Mouse (Mus musculus): ENCODE measurements around the gene Nectin3.
"Not testable (repeated sequence)": the region's sequence is repeated elsewhere in the genome, so short reads cannot be mapped to it uniquely, and the experiment has no call there.

The Nectin3 gene

DNA sequence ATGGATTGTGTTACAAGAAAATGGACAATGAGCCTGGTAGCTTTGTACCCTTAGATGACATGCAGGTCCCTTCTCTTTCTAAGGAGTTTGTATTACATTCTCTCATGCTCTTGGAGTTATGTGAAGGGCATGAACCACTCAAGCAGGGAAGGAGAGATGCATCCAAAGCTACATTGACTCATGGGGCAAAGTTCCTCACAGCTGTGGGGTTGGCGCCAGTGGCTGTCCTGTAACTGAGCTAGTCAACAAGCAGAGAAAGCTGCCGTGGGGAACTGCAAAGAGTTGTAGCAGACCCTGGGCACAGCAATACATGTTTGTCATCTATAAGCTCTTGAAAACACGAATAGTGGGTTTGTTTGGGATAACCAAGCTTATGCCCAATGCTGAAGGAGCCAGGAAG lies 82.1 kb downstream of the Nectin3 start:
- DNase-seq (ENCODE audit: low spot score in 2 of 2), result no peak

DNA sequence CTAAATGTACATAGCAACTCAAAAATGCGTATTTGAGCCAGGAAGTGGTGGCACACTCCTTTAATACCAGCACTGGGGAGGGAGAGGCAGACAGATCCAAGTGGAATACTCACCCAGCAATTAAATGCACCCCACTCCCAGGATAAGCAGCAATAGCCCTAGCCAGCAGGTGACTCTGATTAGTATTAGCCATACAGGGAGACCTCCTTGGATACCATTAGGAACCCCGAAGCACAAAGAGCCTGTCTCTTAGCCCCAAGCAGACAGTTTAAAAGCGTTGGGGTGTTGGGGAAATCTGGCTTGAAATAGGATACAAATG lies 87.6 kb downstream of the Nectin3 start:
- no peak for DNase-seq (ENCODE audit: low spot score in 2 of 2)

DNA sequence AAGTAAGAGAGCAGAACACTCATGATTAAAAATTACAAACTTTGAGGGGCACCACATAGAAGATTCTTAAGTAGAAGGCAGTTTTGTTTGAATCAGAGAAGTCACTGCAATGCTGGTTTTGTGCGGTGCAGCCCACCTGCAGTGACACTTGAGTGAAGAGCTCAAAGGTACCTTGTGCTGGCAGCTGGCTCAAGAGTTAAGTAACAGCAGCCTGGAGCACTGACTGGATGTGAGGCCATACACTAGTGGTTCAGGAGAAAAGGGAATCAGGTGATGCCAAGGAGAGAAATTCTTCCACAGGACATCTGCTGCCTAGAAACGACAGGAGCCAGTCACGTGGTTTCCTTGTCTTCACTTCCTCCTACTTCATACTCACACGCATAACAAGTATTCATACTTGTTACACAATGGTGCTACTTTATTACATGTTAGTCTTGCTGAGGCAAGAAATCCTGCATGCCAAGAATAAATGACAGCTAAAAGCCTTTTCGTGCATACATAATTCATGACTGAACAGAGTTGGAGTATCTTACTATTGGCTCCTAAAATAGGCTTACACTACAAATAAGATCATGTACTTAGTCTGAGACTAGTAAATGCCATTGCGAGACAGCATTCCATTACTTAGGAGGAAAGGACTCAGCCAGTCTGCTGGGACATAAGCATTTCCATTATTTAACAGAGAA lies 88.1 kb downstream of the Nectin3 start:
- DNase-seq (ENCODE audit: low spot score in 2 of 2), result no peak

DNA sequence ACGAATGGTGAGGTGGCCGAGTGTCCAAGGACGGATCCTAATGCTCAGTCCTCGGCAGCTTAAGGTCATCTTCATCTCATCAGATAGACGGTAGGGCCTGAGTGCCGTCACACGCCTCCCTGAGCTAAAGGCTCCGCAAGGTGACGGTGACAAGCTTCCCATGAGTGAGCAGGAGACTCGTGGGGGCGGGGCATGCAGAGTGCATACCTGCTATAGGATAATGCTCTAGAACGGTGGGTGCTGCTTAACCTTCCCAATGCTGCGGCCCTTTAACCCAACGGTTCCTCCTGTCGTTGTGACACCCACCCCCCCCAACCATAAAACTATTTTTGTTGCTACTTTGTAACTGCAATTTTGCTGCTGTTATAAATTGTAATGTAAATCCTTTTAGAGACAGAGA lies 90.3 kb downstream of the Nectin3 start:
- DNase-seq (ENCODE audit: low spot score in 2 of 2), result no peak

DNA sequence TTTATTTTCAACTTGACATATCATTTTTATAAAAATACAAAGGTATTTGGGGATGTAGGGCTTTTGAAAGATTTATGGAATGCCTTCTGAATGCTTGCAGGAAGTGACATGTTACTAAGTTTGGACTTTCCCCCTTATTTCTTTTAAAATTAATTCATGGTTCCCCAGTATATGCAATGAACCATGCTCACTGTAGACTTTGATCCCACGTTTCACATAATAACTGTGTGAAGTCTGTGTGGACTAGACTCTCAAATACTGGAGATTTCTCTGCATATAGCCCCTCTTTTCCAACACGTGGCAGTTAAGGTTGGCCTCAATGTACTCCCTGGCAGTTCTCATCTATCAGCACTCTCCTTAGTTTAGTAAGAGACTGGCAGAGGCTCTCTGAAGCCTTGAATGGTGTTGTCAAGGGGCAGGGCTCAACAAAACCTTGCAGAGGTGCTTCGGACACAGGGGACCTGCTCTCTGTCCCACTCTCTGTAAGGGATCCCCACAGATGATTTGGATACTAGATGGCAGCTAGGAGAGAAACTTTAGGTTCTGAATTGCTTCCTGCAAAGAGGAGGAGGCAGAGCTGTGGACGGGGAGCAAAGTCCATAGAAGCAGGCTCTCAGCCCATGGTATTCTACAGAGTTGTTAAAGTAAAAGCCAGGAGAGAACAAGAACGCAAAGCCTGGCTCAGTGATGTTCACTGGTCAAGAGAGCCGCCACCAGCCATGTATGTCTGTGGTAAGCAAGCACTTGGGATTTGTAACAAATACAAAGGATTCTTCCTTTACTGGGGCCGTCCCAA lies 91.3 kb downstream of the Nectin3 start:
- DNase-seq (ENCODE audit: low spot score in 2 of 2), result no peak

DNA sequence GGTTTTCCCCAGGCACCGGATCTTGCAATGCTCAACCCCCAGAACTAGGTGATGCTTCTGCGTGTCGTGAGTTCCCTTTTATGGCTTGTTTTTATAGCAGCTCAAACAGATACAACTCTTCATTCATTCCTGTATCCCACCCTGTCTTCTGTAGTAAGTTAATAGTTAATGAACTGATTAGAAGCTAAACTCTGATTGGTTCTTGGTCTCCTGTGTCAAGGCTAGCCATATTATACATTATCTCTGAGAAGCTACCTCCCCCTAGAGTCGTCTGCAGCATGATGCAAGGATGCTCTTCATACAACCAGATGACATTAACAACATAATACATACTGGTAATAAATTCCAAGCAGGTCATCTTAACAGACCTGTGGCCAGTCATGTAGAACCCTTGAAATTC lies 100.4 kb downstream of the Nectin3 start:
- no peak for DNase-seq (ENCODE audit: low spot score in 2 of 2)

DNA sequence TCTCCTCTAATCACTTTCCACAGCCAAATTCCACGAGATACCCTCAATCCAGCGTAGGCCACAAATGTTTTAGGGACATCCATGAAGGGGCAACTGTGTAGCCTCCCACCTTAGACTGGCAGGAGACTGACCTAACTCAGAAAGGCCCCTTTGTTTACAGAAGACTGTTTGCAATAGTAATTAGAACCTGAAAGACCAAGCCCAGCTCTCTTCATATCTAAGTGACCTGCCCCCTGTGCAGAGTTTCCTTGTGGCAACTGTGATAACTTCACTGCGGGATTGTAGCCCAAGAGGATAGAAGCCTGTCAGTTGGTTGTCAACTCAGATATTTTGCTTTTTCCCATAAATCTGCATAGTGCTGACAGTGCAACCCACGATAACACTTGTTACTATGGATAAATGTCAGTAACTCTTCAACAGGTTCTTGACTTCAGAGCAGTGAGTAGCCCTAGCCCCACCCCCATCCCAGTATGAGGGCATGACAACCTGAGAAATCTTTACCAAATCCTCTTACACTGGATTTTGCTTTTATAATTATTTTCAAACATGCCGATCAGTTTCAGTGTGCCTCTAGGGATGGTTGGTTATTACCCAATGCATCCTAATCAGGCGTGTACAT lies 108.8 kb downstream of the Nectin3 start:
- DNase-seq (ENCODE audit: low spot score in 2 of 2), result no peak

DNA sequence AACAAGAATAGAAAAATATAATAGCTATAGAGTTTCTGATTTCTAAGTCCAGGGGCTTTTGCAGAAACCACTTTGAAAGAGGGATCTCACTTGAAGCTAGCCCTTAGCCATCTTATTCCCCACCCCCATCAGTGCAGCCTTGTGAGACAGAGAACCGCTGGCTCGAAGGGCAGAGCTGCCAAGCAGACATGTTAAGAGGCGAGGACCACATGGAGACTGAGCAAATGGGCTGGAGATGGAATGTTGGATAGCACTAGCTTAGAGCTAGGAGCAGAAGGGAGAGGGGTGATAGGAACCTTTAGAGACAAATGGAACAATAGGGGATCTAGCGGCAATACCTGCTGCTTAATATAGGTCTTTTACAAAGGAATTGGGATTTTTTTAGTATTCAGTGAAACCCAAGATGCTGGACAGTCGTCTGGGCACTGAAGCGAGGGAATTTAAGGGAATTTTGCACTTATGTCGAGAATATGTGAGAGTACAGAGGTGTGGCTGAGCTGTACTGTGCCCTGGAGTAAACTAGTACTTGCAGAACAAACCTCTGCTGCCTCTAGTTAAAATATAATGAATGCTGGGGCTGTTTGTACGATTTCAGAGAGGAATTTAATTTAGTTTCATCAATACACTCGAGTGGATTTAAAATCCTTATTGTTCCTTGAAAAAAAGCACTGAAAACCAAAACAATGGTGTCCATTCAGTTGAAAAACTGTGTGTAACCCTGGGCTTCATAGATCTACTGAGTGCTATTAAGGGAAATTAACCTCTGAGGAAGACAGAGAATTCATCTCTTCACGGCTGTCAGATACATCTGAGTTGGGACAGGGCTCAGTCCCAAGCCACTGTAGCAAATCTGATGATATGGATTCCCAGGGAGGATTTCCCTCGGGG lies 109.6 kb downstream of the Nectin3 start:
- no peak for DNase-seq (ENCODE audit: low spot score in 2 of 2)

DNA sequence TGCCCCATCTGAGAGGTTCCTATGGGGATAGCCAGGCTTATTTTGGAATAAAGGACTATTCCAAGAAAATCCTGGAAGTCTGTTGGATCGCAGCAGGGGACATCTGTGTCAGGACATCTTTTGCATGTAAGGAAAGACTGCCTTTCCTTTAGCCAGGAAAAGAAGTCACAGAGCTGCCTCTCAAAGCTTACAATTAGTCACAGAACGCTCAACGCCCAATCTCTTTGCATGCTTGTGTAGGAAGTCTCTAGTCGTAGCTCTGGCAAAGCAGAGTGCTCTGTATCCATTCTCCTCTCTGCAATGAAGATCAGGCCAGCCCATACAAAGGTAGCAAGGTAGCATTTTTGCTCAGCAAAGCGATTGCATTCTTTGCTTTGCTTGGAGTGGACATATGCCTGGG lies 114.0 kb downstream of the Nectin3 start:
- DNase-seq (ENCODE audit: low spot score in 2 of 2), result no peak

DNA sequence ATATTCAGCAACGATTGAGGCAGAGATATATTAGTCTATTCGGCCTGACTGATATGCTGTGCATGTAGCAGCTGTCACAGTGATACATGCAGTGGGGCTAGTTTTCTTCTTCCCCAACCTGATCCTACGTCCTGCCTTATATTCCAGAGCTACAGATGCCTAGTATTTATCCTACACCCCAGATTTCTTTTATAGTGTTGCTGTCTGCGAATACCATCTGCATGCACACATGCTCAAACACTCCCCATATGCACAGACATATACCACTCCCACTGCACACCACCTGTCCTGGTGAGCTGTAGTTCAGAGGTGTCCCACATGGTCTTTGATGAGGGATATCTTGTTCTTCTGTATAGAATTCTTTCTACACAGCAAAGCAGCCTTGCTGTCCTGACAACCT lies 115.0 kb downstream of the Nectin3 start:
- DNase-seq (ENCODE audit: low spot score in 2 of 2), result peak in 1 of 2 experiments; percentile 32

DNA sequence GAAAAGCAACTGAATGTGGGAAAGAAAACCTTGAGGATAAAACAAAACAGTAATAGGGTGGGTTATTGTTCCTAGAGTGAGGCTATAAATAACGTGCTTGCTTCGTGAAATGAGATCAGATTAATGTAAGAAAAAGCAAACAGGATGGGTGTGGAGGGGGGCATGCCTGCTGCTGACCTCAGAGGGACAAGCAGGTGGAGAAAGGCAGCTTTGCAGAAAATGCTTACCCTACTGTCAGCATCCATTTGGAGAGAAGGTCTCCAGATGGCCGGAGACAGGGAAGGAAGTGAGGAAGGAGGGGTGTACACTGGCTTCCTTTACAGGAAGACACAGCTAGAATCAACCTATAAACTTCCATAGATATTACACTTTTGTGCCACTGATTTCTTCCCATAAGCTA lies 121.8 kb downstream of the Nectin3 start:
- no peak for DNase-seq (ENCODE audit: low spot score in 2 of 2)

DNA sequence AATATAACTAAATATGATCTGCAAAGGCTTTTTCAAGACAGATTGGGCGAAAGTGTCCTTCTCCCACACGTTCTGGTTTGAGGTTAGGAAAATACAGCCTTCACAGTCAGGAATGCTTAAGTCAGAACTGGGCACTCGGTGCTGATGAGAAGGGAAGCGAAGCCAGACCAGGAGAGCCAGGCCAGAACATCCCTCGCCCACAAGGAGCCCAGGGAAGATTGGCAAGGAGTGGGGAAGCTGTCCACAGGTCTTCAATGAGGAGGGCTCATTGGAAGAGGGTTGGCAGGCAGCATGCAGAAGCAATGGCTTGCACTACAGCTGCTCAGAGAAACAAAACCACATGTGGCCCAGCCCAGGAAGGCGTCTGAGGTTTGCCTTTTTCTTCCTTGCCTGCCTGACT lies 136.3 kb downstream of the Nectin3 start:
- DNase-seq (ENCODE audit: low spot score in 2 of 2), result peak in 1 of 2 experiments; percentile 6

DNA sequence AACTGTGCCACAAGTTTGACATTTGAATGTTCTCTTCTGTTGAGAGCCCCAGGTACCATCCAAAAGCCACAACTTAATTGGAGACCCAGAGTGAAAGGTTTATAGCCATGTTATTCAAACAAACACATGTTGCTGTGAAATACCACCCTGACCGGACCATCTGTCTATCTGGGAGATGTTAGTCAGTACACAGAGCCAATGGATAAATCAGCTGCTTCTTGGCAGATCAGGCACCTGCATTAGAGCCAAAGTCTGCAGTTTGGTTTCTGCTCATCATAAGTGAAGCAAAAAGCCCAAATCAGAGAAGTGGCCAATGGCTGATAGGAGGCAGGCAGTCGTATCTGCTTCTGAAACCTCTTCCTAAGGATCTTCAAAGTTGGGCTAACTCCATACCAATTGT lies 140.7 kb downstream of the Nectin3 start:
- DNase-seq (ENCODE audit: low spot score in 2 of 2), result not testable (repeated sequence)

DNA sequence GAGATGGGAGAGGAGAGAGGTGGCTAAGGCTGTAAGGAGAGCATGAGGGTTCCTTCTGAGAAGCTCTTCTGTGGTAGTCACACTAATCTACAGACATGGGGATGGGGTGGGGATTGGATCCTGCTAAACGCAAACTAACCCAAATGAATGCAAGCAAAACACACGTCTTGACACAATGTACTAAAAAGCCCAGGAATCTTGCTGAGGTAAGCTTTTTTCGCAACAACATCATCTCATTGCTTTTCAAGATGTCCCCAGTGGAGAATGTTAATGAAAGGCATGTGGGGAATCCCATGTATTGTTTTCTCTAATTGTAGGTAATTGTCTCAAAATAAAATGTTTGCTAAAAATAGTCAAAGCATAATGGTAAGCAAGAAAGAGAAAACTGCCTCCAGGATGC lies 141.7 kb downstream of the Nectin3 start:
- no peak for DNase-seq (ENCODE audit: low spot score in 2 of 2)
